Mouse (Mus musculus) cerebellum, adult 9-10 months (tissue): ENCODE results near the gene Hdac4.

ENCODE experiments used
- DNase-seq: peaks from one replicate; pipeline ENCODE4 v3.0.0; 2022

The Hdac4 gene

DNA sequence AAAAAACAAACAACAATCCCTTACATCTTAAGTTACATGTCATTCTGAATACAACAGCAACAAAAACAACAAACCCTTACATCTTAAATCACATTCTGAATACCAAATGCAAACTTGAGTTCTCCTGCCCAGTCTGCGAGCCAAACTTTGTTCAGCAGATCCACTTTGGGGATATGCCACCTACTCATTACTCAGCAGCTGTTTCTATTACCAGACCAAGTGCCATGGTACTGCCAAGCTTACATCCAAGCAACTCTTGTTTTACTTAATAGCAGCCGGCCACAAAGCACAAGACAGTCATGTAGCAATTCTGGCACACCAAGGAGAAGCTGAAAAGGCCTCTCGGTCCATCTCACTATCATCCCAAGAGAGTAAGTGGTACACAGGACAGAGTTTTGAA, 138.4 kb downstream of the Hdac4 start:
- DNase-seq, result no peak

DNA sequence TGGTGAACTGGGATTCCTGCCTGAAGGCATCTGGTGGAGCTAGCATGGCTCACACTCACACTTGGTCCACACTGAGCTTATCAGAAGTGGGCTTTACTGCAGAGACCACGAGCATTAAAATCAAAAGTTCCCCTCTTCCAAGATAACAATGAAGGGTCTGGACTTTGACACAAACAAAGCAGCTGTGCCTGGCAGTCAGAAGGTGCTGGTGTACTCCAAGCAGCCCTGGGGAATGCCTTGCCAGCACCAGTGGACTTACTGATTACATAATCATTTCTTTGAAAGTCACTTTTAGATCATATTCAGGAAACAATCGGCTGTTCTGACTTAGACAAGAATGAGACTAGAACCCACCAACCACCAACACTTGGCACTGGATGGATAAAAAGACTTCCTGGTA, 140.3 kb downstream of the Hdac4 start:
- DNase-seq, result no peak

DNA sequence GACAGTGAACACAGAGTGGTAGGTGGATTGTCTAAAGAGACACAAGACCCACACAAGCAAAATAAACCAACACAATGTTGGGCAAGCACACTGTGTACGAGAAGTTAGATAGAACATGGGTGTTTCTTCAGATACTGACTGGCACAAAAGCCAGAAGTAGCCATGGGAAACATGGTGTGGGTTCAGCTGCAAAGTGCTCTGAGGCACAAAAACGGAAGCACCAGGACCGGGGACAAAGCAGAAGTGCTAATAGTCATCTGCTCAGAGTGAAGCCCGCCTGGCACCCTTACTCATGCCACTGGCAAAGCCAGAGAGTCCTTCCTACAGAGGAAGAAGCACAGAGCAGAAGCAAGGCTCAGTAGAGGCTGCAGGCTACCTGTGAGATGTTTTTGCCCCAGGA, 143.3 kb downstream of the Hdac4 start:
- no peak for DNase-seq

DNA sequence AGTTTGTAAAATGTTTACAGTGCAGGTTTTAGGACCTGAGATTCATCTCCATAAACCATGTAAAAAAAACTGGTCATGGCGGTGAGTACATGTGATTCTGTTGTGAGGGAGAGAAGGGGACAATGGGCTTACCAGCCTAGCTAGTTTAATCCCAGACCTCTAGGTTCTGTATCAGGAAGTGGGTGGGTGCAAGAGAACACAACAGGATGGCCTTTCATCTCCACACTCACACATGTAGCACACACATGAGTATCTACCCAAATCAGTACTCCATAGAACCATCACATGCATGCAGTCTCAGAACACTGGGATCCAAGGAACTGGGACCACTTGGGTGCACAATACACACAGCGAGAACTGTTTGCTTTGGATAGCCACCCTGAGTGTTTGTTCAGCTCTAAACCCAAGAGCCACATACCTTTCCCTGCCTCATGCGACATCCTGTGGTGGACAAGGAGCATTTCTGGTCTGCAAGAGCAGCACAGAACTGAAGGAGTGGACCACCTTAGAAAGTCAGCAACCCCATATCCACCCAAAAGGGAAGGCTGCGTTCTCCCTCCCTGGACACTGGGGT, 143.9 kb downstream of the Hdac4 start:
- DNase-seq, result no peak

DNA sequence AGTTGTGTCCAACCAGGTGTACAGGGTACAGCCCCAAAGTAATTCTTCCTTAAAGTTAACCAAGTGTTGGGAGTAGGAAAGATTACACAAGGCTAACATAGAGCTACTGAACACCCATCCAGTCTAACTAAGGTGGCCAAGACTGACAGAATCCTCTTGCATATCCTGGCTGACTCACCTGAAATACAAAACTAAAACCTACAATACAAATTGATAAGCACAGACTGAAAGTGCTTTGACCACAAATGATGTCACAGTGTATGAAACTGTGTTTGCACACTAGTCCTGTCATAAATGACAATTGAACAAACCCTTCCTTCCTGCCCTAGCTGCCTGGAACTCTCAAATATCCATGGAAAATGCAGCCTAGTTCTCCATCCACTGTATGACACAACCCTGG, 144.5 kb downstream of the Hdac4 start:
- DNase-seq, result no peak

DNA sequence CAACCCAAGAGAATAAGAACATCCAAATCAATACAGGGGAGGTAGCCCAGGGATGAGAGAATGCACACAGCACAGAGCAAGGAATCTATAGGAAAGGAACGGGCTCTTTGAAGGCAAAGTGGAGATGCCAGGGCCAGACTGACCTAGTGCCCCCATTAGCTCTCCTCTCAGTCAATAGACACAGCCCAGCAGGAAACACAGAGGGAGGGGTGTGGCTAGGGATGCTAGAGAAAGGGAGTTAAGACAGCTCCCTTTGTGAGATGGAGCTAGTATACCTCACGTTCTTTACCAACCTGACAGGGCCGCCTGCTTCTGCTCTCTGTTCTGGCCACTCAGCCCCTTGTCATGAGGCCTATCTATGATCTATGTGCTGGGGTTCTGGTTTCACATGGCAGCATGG, 144.9 kb downstream of the Hdac4 start:
- DNase-seq, result no peak

DNA sequence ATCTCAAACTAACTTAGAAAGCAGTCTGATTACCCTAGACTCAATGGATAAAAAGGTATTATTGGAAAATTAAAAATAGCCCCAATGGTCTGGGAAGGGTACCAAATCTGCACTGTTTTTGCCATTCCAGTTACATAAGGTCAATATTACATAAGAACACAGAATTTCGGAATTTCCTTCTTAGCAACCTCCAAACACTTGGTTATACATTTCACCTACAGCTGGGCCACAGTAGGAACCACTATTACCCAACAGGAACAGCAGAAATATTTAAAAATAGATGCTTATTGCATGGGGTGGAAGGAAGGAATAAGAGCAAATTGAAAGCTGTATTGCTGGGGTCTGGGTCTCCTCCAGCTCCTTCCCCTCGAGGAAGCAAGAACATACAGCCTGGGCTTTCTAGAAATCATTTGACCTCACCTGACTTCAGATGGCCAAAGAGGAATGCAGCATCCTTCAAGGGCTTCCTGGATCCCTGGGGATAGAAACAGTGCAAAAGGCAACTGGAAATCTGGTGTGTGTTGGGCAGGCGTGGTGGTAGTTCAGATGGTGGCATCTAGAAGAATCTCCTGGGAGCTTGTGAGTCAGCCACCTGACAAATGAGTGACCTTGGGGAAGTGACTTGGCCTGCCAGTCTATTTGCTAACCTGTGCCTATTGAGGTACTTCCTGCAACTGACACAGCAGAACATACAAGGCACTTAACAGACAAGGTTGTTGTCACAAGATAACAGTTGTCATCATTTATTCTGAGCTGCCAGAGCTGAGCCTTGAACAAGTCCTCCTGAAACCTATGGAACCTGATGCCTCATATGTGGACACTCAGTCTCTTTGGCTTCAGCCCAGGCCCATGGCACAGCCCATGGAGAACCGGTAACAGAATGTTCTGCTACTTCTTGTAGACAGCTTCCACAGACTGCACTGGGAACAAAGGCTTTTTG, 146.8 kb downstream of the Hdac4 start:
- no peak for DNase-seq

DNA sequence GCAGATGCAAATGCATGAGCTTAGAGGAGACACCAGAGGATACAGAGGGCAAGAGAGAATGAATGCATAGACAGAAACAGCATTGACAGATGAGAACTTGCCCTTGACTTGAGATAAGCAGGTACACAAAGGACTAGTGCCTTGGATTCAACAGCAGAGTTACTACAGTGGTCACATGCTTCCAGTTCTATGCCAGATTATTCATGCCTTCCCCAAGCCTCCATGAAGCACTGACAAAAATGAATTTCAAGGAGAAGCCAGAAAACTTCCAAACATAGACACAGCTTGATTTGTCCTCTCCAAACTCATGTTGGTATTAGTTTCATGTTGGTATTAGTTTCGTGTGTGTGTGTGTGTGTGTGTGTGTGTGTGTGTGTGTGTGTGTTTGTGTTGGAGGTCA, 149.8 kb downstream of the Hdac4 start:
- no peak for DNase-seq

DNA sequence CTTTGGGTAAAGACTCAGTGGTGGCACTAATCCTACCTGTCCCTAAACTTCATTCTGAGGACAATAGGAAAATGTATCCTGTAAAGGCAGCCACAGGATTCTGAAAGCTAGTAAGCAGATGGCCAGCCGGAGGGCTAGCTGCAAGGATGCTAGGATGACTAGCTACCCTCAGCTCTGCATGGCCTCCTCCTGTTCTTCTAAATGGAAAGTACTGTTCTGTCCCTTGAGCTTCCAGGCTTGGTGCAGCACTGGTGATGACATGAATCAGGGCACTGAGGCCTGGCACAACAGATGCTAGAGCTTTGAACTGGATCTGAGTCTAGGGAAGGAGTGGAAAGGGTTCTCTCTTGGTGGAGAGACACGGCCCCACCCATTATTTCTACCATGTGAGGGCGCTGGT, 150.6 kb downstream of the Hdac4 start:
- DNase-seq, result peak; percentile 50

DNA sequence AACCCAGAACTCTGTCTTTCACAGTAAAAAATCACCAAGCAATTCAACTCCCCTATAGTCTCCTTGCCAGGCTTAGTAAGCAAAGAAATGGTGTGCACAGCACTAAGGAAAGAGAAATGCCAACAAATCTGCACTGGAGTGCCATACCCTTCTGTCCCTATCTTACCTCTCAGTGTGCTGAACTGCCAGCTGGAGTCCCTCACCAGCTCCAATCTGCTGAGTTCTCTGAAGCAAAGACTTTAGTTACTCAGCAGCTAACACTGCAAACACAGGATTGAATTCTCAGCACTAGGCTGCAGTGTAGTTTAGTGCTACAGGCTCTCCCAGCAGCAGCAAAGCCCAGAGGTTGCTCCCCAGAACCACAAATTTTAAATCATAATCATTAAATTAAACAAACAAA, 151.5 kb downstream of the Hdac4 start:
- no peak for DNase-seq

DNA sequence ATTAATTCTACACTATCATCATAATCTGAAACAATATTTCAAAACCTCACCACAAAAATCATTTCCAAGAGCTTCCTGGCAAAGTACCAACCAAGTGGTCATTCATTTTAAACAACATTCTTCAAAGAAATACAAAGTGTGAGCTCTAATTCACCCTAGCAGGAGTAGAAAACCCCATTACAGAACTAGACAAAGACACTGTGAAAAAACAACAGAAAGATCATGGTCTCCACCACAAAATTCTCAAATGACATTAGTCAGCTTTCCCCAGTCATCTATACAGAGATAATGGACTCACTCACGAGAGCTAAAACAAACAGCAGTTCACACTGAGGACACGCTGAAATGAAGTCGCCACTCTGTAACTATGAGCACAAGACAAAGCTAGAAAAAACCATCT, 153.4 kb downstream of the Hdac4 start:
- DNase-seq, result no peak

DNA sequence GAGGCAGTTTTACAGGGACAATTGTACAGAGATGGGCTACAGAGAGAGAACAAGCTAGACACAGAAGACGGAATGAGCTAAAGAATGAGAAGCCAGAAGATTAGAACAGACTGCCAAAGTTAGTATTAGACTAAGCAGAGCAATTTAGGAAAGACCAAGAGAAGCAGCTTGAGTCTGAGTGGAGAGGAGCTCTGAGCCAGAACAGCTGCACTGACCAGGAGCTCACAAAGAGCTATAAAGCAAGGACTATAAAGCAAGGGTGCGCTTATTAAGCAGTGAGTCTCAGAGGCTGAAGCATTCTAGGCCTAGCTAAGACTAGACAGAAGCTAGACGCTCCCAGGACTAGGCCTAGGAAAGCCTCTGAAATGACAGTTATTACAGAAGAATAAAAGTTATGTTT, 154.2 kb downstream of the Hdac4 start:
- no peak for DNase-seq

DNA sequence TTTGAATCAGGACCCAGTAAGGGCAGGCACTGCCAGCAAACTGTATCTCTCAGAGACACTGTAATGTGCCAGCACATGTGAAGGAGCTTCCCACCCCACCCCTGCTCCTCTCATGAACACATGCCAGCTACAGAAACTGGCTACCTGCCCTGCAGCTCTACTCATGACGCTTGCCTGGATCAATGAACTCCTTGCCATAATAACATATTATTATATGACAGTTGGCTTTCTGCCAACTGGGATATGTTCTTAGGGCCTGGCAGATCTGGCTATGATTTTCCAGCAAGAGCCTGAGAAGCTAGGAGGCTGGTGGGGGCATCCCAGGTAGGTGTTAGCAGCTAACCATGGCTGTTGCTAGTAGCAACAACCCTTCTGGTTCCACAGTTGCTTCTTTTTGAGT, 156.8 kb downstream of the Hdac4 start:
- DNase-seq, result no peak

DNA sequence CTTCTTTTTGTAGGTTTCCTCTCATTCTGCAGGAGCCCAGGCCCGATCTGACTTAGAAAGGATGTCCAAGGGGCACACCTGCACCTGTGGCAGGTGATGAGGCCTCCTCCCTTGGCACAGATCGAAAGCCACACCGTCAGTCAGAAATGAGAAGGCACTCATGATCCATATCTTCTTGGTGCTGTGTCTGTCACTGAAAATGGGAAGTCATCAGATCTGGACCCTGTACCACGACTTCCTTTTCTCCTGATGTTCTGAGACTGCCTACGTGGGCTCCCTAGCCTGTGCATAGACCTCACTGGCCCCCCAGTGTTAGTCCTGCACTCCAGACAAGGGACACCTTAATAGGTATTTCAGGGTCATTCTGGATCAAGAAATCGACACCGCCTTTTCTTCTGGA, 158.5 kb downstream of the Hdac4 start:
- DNase-seq, result no peak

DNA sequence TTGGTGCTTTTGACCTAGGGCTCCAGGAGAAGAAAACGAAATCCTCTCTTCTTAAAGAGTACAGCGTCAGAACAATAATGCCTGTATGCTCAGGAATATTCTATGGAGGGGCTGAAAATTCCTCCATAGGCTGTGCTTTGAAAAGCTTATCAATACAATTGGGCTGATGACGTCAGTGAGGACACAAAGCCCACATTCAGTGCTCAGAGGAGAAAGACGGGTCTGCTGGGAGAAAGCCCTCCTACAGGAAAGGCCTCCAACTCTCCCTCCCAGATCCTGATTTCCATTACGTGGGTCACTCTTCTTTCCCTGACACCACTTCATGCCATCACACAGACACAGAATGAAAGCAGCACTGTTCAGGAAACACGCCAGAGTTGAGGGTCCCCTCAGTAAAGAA, 159.7 kb downstream of the Hdac4 start:
- no peak for DNase-seq

DNA sequence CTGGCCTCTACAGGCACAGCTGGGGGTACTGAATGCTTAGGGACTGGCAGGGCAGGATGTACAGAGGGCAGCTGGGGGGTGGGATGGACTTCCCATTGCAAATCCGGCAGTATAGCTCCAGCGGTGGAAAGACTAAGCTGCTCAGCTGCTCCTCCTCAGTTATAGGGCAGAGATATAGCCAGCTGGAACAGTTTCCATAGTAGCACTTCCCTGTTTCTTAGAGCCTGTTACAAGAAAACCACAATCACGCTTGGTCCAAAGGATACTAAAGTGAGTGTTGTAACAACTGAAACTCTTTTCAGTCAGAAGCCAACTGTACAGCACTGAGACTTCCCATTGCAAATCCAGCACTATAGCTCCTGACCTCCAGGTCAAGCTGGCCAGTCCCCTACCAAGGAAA, 161.3 kb downstream of the Hdac4 start:
- DNase-seq, result no peak

DNA sequence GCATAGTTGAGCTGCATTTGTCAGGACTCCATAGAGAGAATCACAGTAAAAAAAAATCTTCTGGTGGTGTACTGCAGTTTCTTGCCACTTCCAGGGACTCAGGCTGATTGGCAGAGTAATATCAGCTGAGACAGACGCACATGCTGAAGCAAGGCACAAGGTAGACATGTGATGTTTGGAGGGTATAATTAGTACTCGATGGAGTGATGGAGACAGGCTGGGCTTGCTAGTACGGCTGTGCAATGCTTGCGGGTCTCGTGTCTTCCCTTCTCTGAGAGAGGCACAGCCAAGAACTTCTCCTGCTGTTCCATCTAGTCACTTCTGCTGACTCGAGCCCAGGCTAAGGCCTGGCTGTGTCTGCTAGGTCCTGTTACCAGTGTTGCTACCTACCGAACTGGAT, 162.0 kb downstream of the Hdac4 start:
- DNase-seq, result no peak

DNA sequence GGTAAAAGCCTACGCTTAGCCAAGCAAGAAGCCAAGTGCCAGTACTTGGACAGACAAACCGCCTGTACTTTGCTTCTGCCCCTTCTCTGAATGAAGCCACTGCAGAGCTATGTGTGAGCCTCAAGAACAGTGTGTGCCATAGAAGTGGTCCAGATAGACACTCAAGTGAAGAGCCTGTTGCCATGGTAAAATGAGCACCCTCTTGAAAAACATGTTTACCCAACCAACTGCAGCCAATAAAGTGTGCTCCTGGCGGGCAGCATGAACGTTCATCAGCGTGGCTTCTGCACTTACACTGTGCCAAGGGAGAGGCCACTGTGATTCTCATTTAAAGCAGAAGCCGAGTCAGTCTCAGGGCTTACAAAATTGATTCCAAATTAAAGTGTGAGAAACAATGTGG, 165.0 kb downstream of the Hdac4 start:
- no peak for DNase-seq

DNA sequence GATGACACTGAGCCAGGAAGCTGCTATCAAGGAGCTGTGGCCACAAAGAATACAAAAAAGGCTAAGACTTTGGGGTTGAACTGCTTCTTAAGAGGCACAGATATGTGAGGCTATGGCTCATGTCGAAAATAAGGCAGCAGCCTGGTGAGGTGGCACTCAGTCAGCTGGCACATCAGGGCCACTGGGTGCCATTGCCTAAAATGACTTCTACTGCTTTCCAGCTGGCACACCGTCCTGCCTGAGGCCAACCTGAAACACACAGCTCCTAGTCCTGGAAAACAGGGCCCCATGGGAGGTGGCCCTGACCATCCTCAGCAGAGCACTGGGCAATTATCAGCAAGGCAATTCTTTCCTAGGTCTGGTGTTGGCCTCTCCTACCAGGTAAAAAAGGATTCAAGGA, 167.3 kb downstream of the Hdac4 start:
- DNase-seq, result no peak

DNA sequence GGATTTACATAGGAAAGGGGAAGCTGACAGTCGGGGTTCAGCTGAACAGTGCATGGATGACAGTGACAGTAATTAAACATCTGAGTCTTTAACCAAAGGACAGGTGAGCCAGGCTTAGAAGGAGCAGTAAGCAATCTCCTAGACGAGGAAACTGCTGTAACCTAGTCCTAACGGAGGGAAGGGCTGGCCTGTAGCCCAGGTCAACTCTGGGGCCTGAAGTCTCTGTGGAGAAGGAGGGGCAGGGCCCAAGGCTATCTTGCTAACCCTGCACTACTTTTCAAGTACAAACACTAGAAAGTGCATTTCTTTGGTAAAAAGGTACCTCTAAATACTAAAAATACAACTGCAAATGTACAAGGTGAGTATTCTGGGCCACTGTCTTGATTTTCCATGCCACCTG, 169.1 kb downstream of the Hdac4 start:
- no peak for DNase-seq

DNA sequence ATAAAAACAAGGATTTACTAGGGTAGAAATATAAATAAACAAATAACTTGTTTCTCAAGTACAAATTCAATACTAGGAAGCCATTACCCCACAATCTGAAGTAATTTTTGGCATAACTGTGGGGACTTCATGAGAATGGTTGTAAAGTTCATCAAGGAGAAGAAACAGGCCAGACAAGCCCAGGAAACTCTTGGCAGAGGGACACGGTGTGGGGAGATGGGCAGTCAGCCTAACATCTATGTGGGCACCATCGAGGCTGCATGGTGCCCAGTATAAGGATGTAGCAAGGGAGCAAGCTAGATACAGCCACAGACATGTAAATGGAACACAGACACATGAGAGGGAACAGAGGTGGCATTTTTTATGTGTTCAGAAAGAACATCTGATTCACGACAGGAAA, 171.6 kb downstream of the Hdac4 start:
- no peak for DNase-seq

DNA sequence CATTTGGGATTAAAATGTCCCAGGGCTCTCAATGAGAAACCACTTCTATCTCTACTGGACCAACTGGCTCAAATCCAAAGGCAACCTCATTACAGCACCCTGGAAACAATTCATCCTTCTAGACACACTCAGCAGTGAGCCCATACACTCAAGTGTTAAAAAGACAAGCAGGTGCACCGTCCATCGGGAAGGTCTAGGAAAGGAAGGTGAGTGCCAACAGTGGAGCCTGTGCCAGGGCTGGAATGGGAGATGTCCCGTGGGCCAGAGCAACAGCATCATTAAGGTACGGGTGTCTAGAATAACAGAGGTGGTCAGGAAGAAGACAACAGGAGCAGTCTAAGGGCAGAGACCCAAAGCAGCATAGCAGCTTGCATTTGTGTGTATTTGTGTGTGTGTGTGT, 173.5 kb downstream of the Hdac4 start:
- DNase-seq, result peak; percentile 51

DNA sequence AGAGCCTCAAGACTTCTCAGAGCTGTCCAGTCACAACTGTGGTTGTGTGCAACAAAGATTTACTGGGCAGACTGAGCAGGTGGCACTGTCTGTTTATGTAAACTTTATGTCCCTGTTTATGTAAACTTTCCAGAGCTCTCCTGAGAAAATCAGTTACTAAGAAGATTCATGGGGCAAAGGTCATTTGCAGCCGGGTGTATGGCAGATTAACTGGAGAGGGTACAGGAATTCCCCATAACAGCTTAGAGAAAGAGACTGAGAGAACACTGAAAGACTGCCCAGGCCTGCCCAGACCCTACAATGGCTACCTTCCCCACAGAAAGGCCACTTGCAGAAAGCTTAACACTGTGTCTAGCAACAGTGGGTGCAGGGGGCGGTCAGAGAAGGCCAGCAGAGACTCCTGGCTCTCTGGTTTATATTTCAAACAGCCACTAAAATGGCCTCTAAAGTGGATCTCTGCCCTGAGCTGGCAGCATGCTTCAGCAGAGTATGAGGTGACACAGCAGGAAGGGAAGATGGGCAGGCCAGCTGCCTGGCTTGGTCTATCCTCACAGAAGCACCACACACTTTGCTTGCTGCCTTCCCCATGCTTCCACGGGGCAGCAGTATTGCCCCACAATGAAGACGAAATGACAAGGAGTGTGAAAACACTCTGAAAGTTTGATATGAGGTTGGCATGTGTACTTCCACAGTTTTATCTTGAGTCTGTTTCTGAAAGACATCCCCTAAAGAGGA, 179.4 kb downstream of the Hdac4 start:
- DNase-seq, result no peak

DNA sequence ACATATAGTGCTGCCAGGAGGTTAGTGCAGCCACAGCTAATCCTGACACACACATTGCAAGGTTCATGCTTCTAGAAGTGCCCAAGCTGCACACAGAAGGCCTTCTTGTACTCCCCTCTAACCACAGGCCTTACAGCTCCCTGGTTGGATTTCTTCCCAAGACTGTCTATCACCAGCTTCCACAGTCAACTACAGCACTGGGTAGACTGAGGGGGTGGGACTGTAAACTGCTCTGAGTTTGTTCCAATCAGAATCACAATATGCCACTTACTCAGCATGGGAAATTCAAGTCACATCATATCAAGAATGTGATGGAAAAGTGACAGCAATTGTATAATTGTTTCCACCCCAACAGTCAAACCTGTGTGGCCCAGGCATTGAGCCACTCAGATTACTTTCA, 180.2 kb downstream of the Hdac4 start:
- no peak for DNase-seq
